Mouse (Mus musculus) lung, embryonic 16.5 days (tissue): ENCODE results near the gene Casp6. TPM values are rescaled to one million over a fixed set of nuclear protein-coding genes. Genes with fewer than 3 reads are reported as not detected.

Experiments
- ATAC-seq: fragments of 200-750 bp; cut with Nextera tagmentation; 2 replicates; pipeline ENCODE4 v1.8.0; 2017; ENCODE audit warnings: low read depth, mild to moderate bottlenecking, moderate library complexity
- H3K27ac ChIP-seq: fragments of 300-500 bp; sonication (generic); 2 replicates; pipeline ENCODE4 v1.5.1; 2014; ENCODE audit warnings: mild to moderate bottlenecking, control low read depth, low read length
- H3K27me3 ChIP-seq: fragments of 300-500 bp; sonication (generic); 2 replicates; pipeline ENCODE4 v1.6.1; 2014; ENCODE audit warnings: low read depth, low read length, mixed read lengths; ENCODE audit not compliant: control insufficient read depth, insufficient read depth
- H3K36me3 ChIP-seq: fragments of 300-500 bp; sonication (generic); 2 replicates; pipeline ENCODE4 v1.6.1; 2014; ENCODE audit warnings: low read length; ENCODE audit not compliant: control insufficient read depth, insufficient read depth
- H3K4me1 ChIP-seq: fragments of 300-500 bp; sonication (generic); replicated peaks from 2 replicates; pipeline ENCODE4 v1.6.1; 2014; ENCODE audit warnings: low read length, mixed read lengths; ENCODE audit not compliant: control insufficient read depth, insufficient read depth
- H3K4me2 ChIP-seq: fragments of 300-500 bp; sonication (generic); 2 replicates; pipeline ENCODE4 v1.6.1; 2014; ENCODE audit warnings: low read depth, low read length, control low read depth
- H3K4me3 ChIP-seq: fragments of 300-500 bp; sonication (generic); 2 replicates; pipeline ENCODE4 v1.5.1; 2014; ENCODE audit warnings: mild to moderate bottlenecking, low read length, control low read depth
- H3K9ac ChIP-seq: fragments of 300-500 bp; sonication (generic); 2 replicates; pipeline ENCODE4 v1.6.1; 2014; ENCODE audit warnings: low read length, control low read depth
- H3K9me3 ChIP-seq: fragments of 300-500 bp; sonication (generic); 2 replicates; pipeline ENCODE4 v1.6.1; 2016; ENCODE audit warnings: low read length; ENCODE audit not compliant: control insufficient read depth
- WGBS: fragments of 180-500 bp; shearing (Covaris S2); extraction: QIAGEN DNeasy Blood & Tissue Kit; methylation state at CpG from one replicate; pipeline ENCODE4 v1.1.7; 2014; 5-methylcytosine and 5-hydroxymethylcytosine counted together
- polyA plus RNA-seq: library from polyadenylated mRNA; unstranded; fragments of >200 nt; fragmentation: Nextera tagmentation; extraction: Ambion mirVana; gene quantifications from 2 replicates; pipeline ENCODE4 v1.2.1, GENCODE M21; 2015

The Casp6 gene
- 79.5 and 89.9 TPM in 2 replicates for polyA plus RNA-seq

GRCm38 (mm10) chr3:129901271-129901809, at the start of gene Casp6:
Gene Casp6, plus strand, starts transcription at chr3:129901425.
- H3K4me2 ChIP-seq, result peak within 1 kb of the TSS; percentile 84
- H3K36me3 ChIP-seq, result no peaks in the 10 kb centered on the region
- H3K9ac ChIP-seq, result peak within 1 kb of the TSS; percentile 81
- H3K27ac ChIP-seq, result peak within 1 kb of the TSS; percentile 82
- peak; percentile 98 for ATAC-seq
- H3K27me3 ChIP-seq, result no peaks in the 10 kb centered on the region
- H3K4me3 ChIP-seq, result peak within 1 kb of the TSS; percentile 75
- WGBS, result 0% methylated on average over 34 of the region's 34 CpGs
- no peaks in the 10 kb centered on the region for H3K9me3 ChIP-seq
- H3K4me1 ChIP-seq, result peaks cover 11% of the 10 kb centered on the region

- Histone ChIP-seq H3K4me1 (no peaks in the 10 kb centered on the region), H3K36me3 (no peaks in the 10 kb centered on the region), H3K27me3 (no peaks in the 10 kb centered on the region), H3K4me3 (no peak overlapping the region), H3K9ac (no peak overlapping the region), H3K9me3 (0 out of 2 replicates have a peak, but pooled peaks cover under 1% of the 10 kb centered on the region), H3K27ac (no peak overlapping the region), H3K4me2 (no peak overlapping the region)
- WGBS, result 51% methylated on average over 2 of the region's 2 CpGs
- ATAC-seq, result no peak
Observed at GRCm38 (mm10) chr3:129862592-129862991, 38.6 kb upstream of the Casp6 start.

GRCm38 (mm10) chr3:129863698-129864097, 37.5 kb upstream of the Casp6 start:
- Histone ChIP-seq H3K4me2 (no peak overlapping the region), H3K9ac (no peak overlapping the region), H3K9me3 (no peaks in the 10 kb centered on the region), H3K27me3 (no peaks in the 10 kb centered on the region), H3K4me1 (no peaks in the 10 kb centered on the region), H3K27ac (no peak overlapping the region), H3K36me3 (no peaks in the 10 kb centered on the region), H3K4me3 (no peak overlapping the region)
- 48% methylated on average over 14 of the region's 14 CpGs for WGBS
- no peak for ATAC-seq

- Histone ChIP-seq H3K27ac (no peak overlapping the region), H3K4me3 (no peak overlapping the region), H3K9me3 (no peaks in the 10 kb centered on the region), H3K36me3 (no peaks in the 10 kb centered on the region), H3K27me3 (no peaks in the 10 kb centered on the region), H3K4me1 (peaks cover 9% of the 10 kb centered on the region; the same call in 1 of the 2 replicates), H3K9ac (no peak overlapping the region), H3K4me2 (no peak overlapping the region)
- no peak for ATAC-seq
- 82% methylated on average over 10 of the region's 10 CpGs for WGBS
Observed at GRCm38 (mm10) chr3:129877327-129877726, 23.9 kb upstream of the Casp6 start.

GRCm38 (mm10) chr3:129878405-129879021, 22.7 kb upstream of the Casp6 start, which contains the start of gene Pla2g12a:
Gene Pla2g12a, plus strand, starts transcription at chr3:129878606.
- H3K27me3 ChIP-seq, result no peaks in the 10 kb centered on the region
- peak within 1 kb of the TSS; percentile 79 for H3K9ac ChIP-seq
- H3K9me3 ChIP-seq, result no peaks in the 10 kb centered on the region
- no peaks in the 10 kb centered on the region for H3K36me3 ChIP-seq
- peak within 1 kb of the TSS; percentile 95 for H3K4me2 ChIP-seq
- under 1% methylated on average over 54 of the region's 66 CpGs for WGBS
- peaks cover 9% of the 10 kb centered on the region; the same call in 1 of the 2 replicates for H3K4me1 ChIP-seq
- ATAC-seq, result peak; percentile 89
- peak within 1 kb of the TSS; percentile 73 for H3K4me3 ChIP-seq
- H3K27ac ChIP-seq, result peak within 1 kb of the TSS; percentile 66

GRCm38 (mm10) chr3:129879131-129879757, 22.0 kb upstream of the Casp6 start:
- peak; percentile 79 for ATAC-seq

GRCm38 (mm10) chr3:129879913-129880312, 21.3 kb upstream of the Casp6 start:
- peaks cover 9% of the 10 kb centered on the region; the same call in 1 of the 2 replicates for H3K4me1 ChIP-seq
- no peak overlapping the region for H3K9ac ChIP-seq
- no peaks in the 10 kb centered on the region for H3K36me3 ChIP-seq
- H3K27ac ChIP-seq, result no peak overlapping the region
- no peaks in the 10 kb centered on the region for H3K9me3 ChIP-seq
- ATAC-seq, result no peak
- 54% methylated on average over 2 of the region's 2 CpGs for WGBS
- peak overlapping the region; percentile 73; the same call in 1 of the 2 replicates for H3K4me3 ChIP-seq
- H3K27me3 ChIP-seq, result no peaks in the 10 kb centered on the region
- H3K4me2 ChIP-seq, result peak overlapping the region; percentile 95

More at GRCm38 (mm10) chr3:129879131-129879757, 22.0 kb upstream of the Casp6 start:
- Histone ChIP-seq H3K27me3 (no peaks in the 10 kb centered on the region), H3K4me1 (peaks cover 9% of the 10 kb centered on the region; the same call in 1 of the 2 replicates), H3K36me3 (no peaks in the 10 kb centered on the region), H3K27ac (peak overlapping the region; percentile 66), H3K4me2 (peak overlapping the region; percentile 95), H3K4me3 (peak overlapping the region; percentile 73), H3K9me3 (no peaks in the 10 kb centered on the region), H3K9ac (peak overlapping the region; percentile 79)
- WGBS, result under 1% methylated on average over 24 of the region's 25 CpGs

GRCm38 (mm10) chr3:129880925-129881593, 20.2 kb upstream of the Casp6 start:
- ATAC-seq, result no peak
- no peak overlapping the region for H3K27ac ChIP-seq
- H3K9me3 ChIP-seq, result no peaks in the 10 kb centered on the region
- H3K27me3 ChIP-seq, result no peaks in the 10 kb centered on the region
- no peak overlapping the region for H3K4me2 ChIP-seq
- H3K9ac ChIP-seq, result no peak overlapping the region
- no peak overlapping the region for H3K4me3 ChIP-seq
- no peaks in the 10 kb centered on the region for H3K36me3 ChIP-seq
- WGBS, result 54% methylated on average over 8 of the region's 8 CpGs
- peaks cover 9% of the 10 kb centered on the region; the same call in 1 of the 2 replicates for H3K4me1 ChIP-seq

GRCm38 (mm10) chr3:129885577-129885976, 15.6 kb upstream of the Casp6 start:
- WGBS, result 53% methylated on average over 9 of the region's 9 CpGs
- no peaks in the 10 kb centered on the region for H3K9me3 ChIP-seq
- no peak overlapping the region for H3K4me2 ChIP-seq
- H3K4me1 ChIP-seq, result no peaks in the 10 kb centered on the region
- no peak overlapping the region for H3K9ac ChIP-seq
- ATAC-seq, result no peak
- H3K4me3 ChIP-seq, result no peak overlapping the region
- H3K27ac ChIP-seq, result no peak overlapping the region
- no peaks in the 10 kb centered on the region for H3K36me3 ChIP-seq
- no peaks in the 10 kb centered on the region for H3K27me3 ChIP-seq
